In genomic region chr15:49874555-49874954, GRCm38 (mm10) we compare ENCODE assay signal across 23 mouse cellular contexts.
DNase-seq lines count a peak whose midpoint lies in the region; ATAC-seq lines count a peak whose summit lies in the region.
"Had no signal": no experiment of that assay in that cellular context is flagged by ENCODE, and none has a peak within 500 bp of the region (broad histone marks: within the 10 kb centered on the region; RNA-seq: fewer than 3 reads in every experiment).

No protein-coding gene starts in this region.

- no peak overlapping the region for H3K9ac ChIP-seq in forebrain, embryonic 12.5 days
- H3K9ac ChIP-seq in midbrain, embryonic 14.5 days (replicated peaks; ENCODE audit: low read length), result no peak overlapping the region
- no peak overlapping the region for H3K9ac ChIP-seq in midbrain, embryonic 11.5 days (ENCODE audit: low read length)
- H3K9ac ChIP-seq: hindbrain, embryonic 15.5 days; liver, embryonic 12.5 days had no signal

- WGBS in forebrain, embryonic 12.5 days, result 39% methylated on average over 4 of the region's 4 CpGs
- 60% methylated on average over 4 of the region's 4 CpGs for WGBS in forebrain, embryonic 10.5 days
- 51% methylated on average over 4 of the region's 4 CpGs for WGBS in midbrain, embryonic 14.5 days
- 75% methylated on average over 4 of the region's 4 CpGs for WGBS in midbrain, embryonic 11.5 days

- H3K4me1 ChIP-seq in forebrain, embryonic 12.5 days, result no peaks in the 10 kb centered on the region
- H3K4me1 ChIP-seq in forebrain, embryonic 10.5 days, result 0 out of 2 replicates have a peak, but pooled peaks cover 3% of the 10 kb centered on the region
- H3K4me1 ChIP-seq in midbrain, embryonic 14.5 days (ENCODE audit: control insufficient read depth, insufficient read depth, low read length), result no peaks in the 10 kb centered on the region
- no peaks in the 10 kb centered on the region for H3K4me1 ChIP-seq in midbrain, embryonic 11.5 days (ENCODE audit: control insufficient read depth, insufficient read depth, low read length)
- H3K4me1 ChIP-seq: hindbrain, embryonic 15.5 days; liver, embryonic 12.5 days had no signal

- H3K27ac ChIP-seq in forebrain, embryonic 12.5 days, result no peak overlapping the region
- H3K27ac ChIP-seq in forebrain, embryonic 10.5 days, result no peak overlapping the region
- H3K27ac ChIP-seq in midbrain, embryonic 14.5 days (replicated peaks; ENCODE audit: low read depth, low read length), result no peak overlapping the region
- H3K27ac ChIP-seq in midbrain, embryonic 11.5 days (ENCODE audit: low read depth, low read length), result no peak overlapping the region
- H3K27ac ChIP-seq: gastrocnemius, adult 2 months; hindbrain, embryonic 15.5 days; liver, embryonic 12.5 days had no signal

- ATAC-seq in forebrain, embryonic 12.5 days (ENCODE audit: low FRiP score), result peak; percentile 65; the same call in 1 of the 2 replicates
- ATAC-seq in midbrain, embryonic 14.5 days (ENCODE audit: low FRiP score, low TSS enrichment), result no peak
- ATAC-seq in midbrain, embryonic 11.5 days (ENCODE audit: low FRiP score), result no peak
- ATAC-seq: intestine, embryonic 16.5 days; liver, embryonic 12.5 days had no signal

- H3K36me3 ChIP-seq in forebrain, embryonic 12.5 days (replicated peaks), result no peaks in the 10 kb centered on the region
- H3K36me3 ChIP-seq in forebrain, embryonic 10.5 days (replicated peaks), result no peaks in the 10 kb centered on the region
- no peaks in the 10 kb centered on the region for H3K36me3 ChIP-seq in midbrain, embryonic 14.5 days (ENCODE audit: control insufficient read depth, insufficient read depth, low read length)
- no peaks in the 10 kb centered on the region for H3K36me3 ChIP-seq in midbrain, embryonic 11.5 days (ENCODE audit: control insufficient read depth, insufficient read depth, low read length)
- H3K36me3 ChIP-seq: hindbrain, embryonic 15.5 days; liver, embryonic 12.5 days had no signal

- no peaks in the 10 kb centered on the region for H3K27me3 ChIP-seq in forebrain, embryonic 12.5 days
- H3K27me3 ChIP-seq in forebrain, embryonic 10.5 days (ENCODE audit: poor library complexity, severe bottlenecking), result no peaks in the 10 kb centered on the region
- H3K27me3 ChIP-seq in midbrain, embryonic 14.5 days (ENCODE audit: control insufficient read depth, insufficient read depth, low read length), result no peaks in the 10 kb centered on the region
- no peaks in the 10 kb centered on the region for H3K27me3 ChIP-seq in midbrain, embryonic 11.5 days (ENCODE audit: control insufficient read depth, insufficient read depth, low read length)
- H3K27me3 ChIP-seq: hindbrain, embryonic 15.5 days; liver, embryonic 12.5 days had no signal

- no peaks in the 10 kb centered on the region for H3K9me3 ChIP-seq in forebrain, embryonic 12.5 days
- no peaks in the 10 kb centered on the region for H3K9me3 ChIP-seq in forebrain, embryonic 10.5 days
- H3K9me3 ChIP-seq in midbrain, embryonic 14.5 days (ENCODE audit: control insufficient read depth, low read length), result no peaks in the 10 kb centered on the region
- H3K9me3 ChIP-seq in midbrain, embryonic 11.5 days (ENCODE audit: control insufficient read depth, low read length), result no peaks in the 10 kb centered on the region
- H3K9me3 ChIP-seq: hindbrain, embryonic 15.5 days; liver, embryonic 12.5 days had no signal

- DNase-seq in forebrain, embryonic 10.5 days (ENCODE audit: extremely low spot score, low spot score), result no peak
- peak; percentile 20 for DNase-seq in midbrain, embryonic 14.5 days
- no peak for DNase-seq in midbrain, embryonic 11.5 days (ENCODE audit: low spot score, missing footprints)
- peak; percentile 46 for DNase-seq in hindlimb bud, embryonic 11.5 days (ENCODE audit: extremely low spot score, low read depth, low spot score)
- DNase-seq in frontal cortex, postnatal 10 days (ENCODE audit: low spot score in 2 of 2), result no peak
- no peak for DNase-seq in urinary bladder, postnatal 36 days (ENCODE audit: low spot score in 2 of 2)
- DNase-seq: adrenal gland, adult 2 months; B cell, adult 2 months; cerebellum, adult 11-12 months; cerebellum, postnatal 10 days; gastrocnemius, adult 2 months; heart, postnatal 4 days; kidney, adult 9 months; kidney, postnatal 14 days; left cerebral cortex, postnatal 4 days; lung, adult 2 months; lung, postnatal 14 days; right cerebral cortex, postnatal 25 days; spleen, adult 18-20 months had no signal

- H3K4me3 ChIP-seq in forebrain, embryonic 12.5 days (replicated peaks), result no peak overlapping the region
- H3K4me3 ChIP-seq in forebrain, embryonic 10.5 days, result no peak overlapping the region
- H3K4me3 ChIP-seq in midbrain, embryonic 14.5 days (replicated peaks; ENCODE audit: low read depth, low read length), result no peak overlapping the region
- no peak overlapping the region for H3K4me3 ChIP-seq in midbrain, embryonic 11.5 days (ENCODE audit: low read depth, low read length)
- H3K4me3 ChIP-seq: gastrocnemius, adult 2 months; hindbrain, embryonic 15.5 days; liver, embryonic 12.5 days had no signal

- no peak overlapping the region for H3K4me2 ChIP-seq in forebrain, embryonic 12.5 days
- no peak overlapping the region for H3K4me2 ChIP-seq in midbrain, embryonic 14.5 days (ENCODE audit: low read length)
- no peak overlapping the region for H3K4me2 ChIP-seq in midbrain, embryonic 11.5 days
- H3K4me2 ChIP-seq: hindbrain, embryonic 15.5 days; liver, embryonic 12.5 days had no signal

Comparison
In these comparisons a context has a peak if more than half of its experiments do, and no peak if none do; other contexts are left out.
1. DNase-seq: peak in midbrain, embryonic 14.5 days (single experiment) and hindlimb bud, embryonic 11.5 days (single experiment); none in forebrain, embryonic 10.5 days (single experiment), midbrain, embryonic 11.5 days (single experiment), frontal cortex, postnatal 10 days (0 of 2) and urinary bladder, postnatal 36 days (0 of 2).